Comparison of ENCODE assay signal across 10 mouse cellular contexts in the genomic region with DNA sequence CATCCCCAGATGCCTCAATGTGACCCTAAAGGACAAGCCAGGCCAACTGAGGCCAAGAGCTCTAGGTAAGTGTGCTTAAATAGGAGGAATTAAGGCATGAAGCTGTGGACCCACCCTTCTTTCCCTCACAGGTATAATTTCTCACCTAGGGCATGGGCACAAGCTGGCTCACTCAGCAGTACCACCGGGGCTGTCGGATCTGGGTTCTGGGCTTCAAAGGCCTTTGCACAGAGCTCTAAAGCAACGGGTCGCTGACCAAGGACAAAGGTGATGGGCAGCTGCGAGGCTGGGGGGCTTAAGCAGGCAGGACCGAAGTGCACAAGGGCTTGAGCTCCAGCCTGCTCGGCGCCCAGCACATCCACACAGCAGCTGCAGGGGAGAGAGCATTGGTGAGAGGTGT. TPM values are rescaled to one million over a fixed set of nuclear protein-coding genes. Genes with fewer than 3 reads are reported as not detected.
A peak's percentile ranks its signal among the peaks of the same experiment; 100 is the strongest.
DNase-seq lines count a peak whose midpoint lies in the region; ATAC-seq and TF ChIP-seq lines count a peak whose summit lies in the region.
"Had no signal": no experiment of that assay in that cellular context is flagged by ENCODE, and none has a peak within 500 bp of the region (broad histone marks: within the 10 kb centered on the region; RNA-seq: fewer than 3 reads in every experiment).

No protein-coding gene starts in this region.

- TF ChIP-seq POLR2A in bone marrow, adult 2 months (IDR thresholded peaks at IDR 0.05; ENCODE audit: borderline replicate concordance, control insufficient read depth, low read depth, low read length), result no peak

- peaks cover 10% of the 10 kb centered on the region; the same call in 1 of the 2 replicates for H3K36me3 ChIP-seq in heart, embryonic 16.5 days (ENCODE audit: control insufficient read depth, insufficient read depth)
- peaks cover 37% of the 10 kb centered on the region for H3K36me3 ChIP-seq in hindbrain, embryonic 12.5 days
- peaks cover 31% of the 10 kb centered on the region for H3K36me3 ChIP-seq in midbrain, embryonic 12.5 days

- H3K4me1 ChIP-seq in heart, embryonic 16.5 days (ENCODE audit: control insufficient read depth, insufficient read depth, low read length), result peaks cover 13% of the 10 kb centered on the region
- H3K4me1 ChIP-seq in bone marrow, adult 2 months (ENCODE audit: control insufficient read depth, insufficient read depth, low read length), result peaks cover 2% of the 10 kb centered on the region; the same call in 1 of the 2 replicates
- H3K4me1 ChIP-seq in hindbrain, embryonic 12.5 days, result peaks cover 24% of the 10 kb centered on the region
- peaks cover 23% of the 10 kb centered on the region for H3K4me1 ChIP-seq in midbrain, embryonic 12.5 days

- no peak for ATAC-seq in heart, embryonic 16.5 days (replicated peaks; ENCODE audit: extremely low read depth, insufficient read depth, low FRiP score)
- no peak for ATAC-seq in hindbrain, embryonic 12.5 days (ENCODE audit: low FRiP score)
- no peak for ATAC-seq in midbrain, embryonic 12.5 days (ENCODE audit: low FRiP score, low read depth)
- ATAC-seq in granulocyte monocyte progenitor cell, adult 5-6 weeks (replicated peaks; ENCODE audit: poor library complexity, severe bottlenecking), result no peak

- no peak overlapping the region for H3K9ac ChIP-seq in heart, embryonic 16.5 days (ENCODE audit: low read length)
- H3K9ac ChIP-seq in hindbrain, embryonic 12.5 days, result no peak overlapping the region
- peak overlapping the region; percentile 61; the same call in 1 of the 2 replicates for H3K9ac ChIP-seq in midbrain, embryonic 12.5 days (replicated peaks)

- H3K27ac ChIP-seq in heart, embryonic 16.5 days (ENCODE audit: low read length), result no peak overlapping the region
- no peak overlapping the region for H3K27ac ChIP-seq in bone marrow, adult 2 months (ENCODE audit: control insufficient read depth, insufficient read depth, low read depth, low read length, poor library complexity)
- no peak overlapping the region for H3K27ac ChIP-seq in hindbrain, embryonic 12.5 days
- no peak overlapping the region for H3K27ac ChIP-seq in midbrain, embryonic 12.5 days (replicated peaks)

- H3K4me2 ChIP-seq in heart, embryonic 16.5 days (ENCODE audit: low read depth, low read length), result 0 out of 2 replicates have a peak overlapping the region, but pooled peaks have one; percentile 86
- peak overlapping the region; percentile 78 for H3K4me2 ChIP-seq in hindbrain, embryonic 12.5 days (replicated peaks)
- peak overlapping the region; percentile 95 for H3K4me2 ChIP-seq in midbrain, embryonic 12.5 days (replicated peaks)

- TF ChIP-seq CTCF in bone marrow, adult 2 months (IDR thresholded peaks at IDR 0.05; ENCODE audit: control insufficient read depth, insufficient read depth, low read length), result no peak

- no peak for DNase-seq in heart, adult 18-20 months
- DNase-seq in right cerebral cortex, adult 18-20 months, result no peak
- no peak for DNase-seq in lung, adult 18-20 months
- DNase-seq: spleen, adult 18-20 months had no signal

- no peaks in the 10 kb centered on the region for H3K9me3 ChIP-seq in heart, embryonic 16.5 days (replicated peaks; ENCODE audit: control insufficient read depth, low read length)
- H3K9me3 ChIP-seq in hindbrain, embryonic 12.5 days (replicated peaks), result no peaks in the 10 kb centered on the region
- H3K9me3 ChIP-seq in midbrain, embryonic 12.5 days, result no peaks in the 10 kb centered on the region

- no peak overlapping the region for H3K4me3 ChIP-seq in heart, embryonic 16.5 days (ENCODE audit: low read length)
- H3K4me3 ChIP-seq in bone marrow, adult 2 months (replicated peaks; ENCODE audit: control insufficient read depth, low read depth, low read length), result peak overlapping the region; percentile 7
- peak overlapping the region; percentile 59 for H3K4me3 ChIP-seq in hindbrain, embryonic 12.5 days
- H3K4me3 ChIP-seq in midbrain, embryonic 12.5 days, result peak overlapping the region; percentile 81

- no peaks in the 10 kb centered on the region for H3K27me3 ChIP-seq in heart, embryonic 16.5 days (ENCODE audit: control insufficient read depth, insufficient read depth, low read length)
- H3K27me3 ChIP-seq in hindbrain, embryonic 12.5 days, result no peaks in the 10 kb centered on the region
- H3K27me3 ChIP-seq in midbrain, embryonic 12.5 days, result no peaks in the 10 kb centered on the region

- WGBS in heart, embryonic 16.5 days, result 91% methylated on average over 8 of the region's 8 CpGs
- WGBS in bone marrow, adult 2 months, result 91% methylated on average over 8 of the region's 8 CpGs
- 72% methylated on average over 8 of the region's 8 CpGs for WGBS in hindbrain, embryonic 12.5 days
- 52% methylated on average over 8 of the region's 8 CpGs for WGBS in midbrain, embryonic 12.5 days

RNA-seq across cellular contexts. Expression of a gene that starts 1.1 kb away (rescaled TPM):
- polyA plus RNA-seq in heart, embryonic 16.5 days (2015; fragmentation: Nextera tagmentation; extraction: Ambion mirVana), result 12.5 and 15.1 TPM in 2 replicates
- 1 to 10 TPM; 3.8 TPM for total RNA-seq in heart, adult 18-20 months (2021)
- 4.7 and 7.0 TPM in 2 replicates for polyA plus RNA-seq in bone marrow, adult 2 months (2011; ENCODE audit: insufficient read depth, insufficient read length, low replicate concordance, missing spikeins)
- polyA plus RNA-seq in hindbrain, embryonic 12.5 days (2016; fragmentation: Nextera tagmentation; extraction: Ambion mirVana), result 20.5 and 22.4 TPM in 2 replicates
- 23.4 and 27.3 TPM in 2 replicates for polyA plus RNA-seq in midbrain, embryonic 12.5 days (2016; fragmentation: Nextera tagmentation; extraction: Ambion mirVana)
- 13.3 and 15.6 TPM in 2 replicates for total RNA-seq in granulocyte monocyte progenitor cell, adult 5-6 weeks (2014; fragmentation: Nextera tagmentation)
- 8.9 and 9.6 TPM in 2 replicates for total RNA-seq in granulocyte monocyte progenitor cell, adult 5-6 weeks (2017)

RNA-seq across cellular contexts. Expression of a gene that starts 3.6 kb away (rescaled TPM):
- 229 and 244 TPM in 2 replicates for polyA plus RNA-seq in heart, embryonic 16.5 days (2015; fragmentation: Nextera tagmentation; extraction: Ambion mirVana)
- total RNA-seq in heart, adult 18-20 months (2021), result 100 to 1,000 TPM in 1 of 2 experiments, 10 to 100 TPM in 1; 96.3 to 121 TPM
- polyA plus RNA-seq in bone marrow, adult 2 months (2011; ENCODE audit: insufficient read depth, insufficient read length, low replicate concordance, missing spikeins), result 227 and 442 TPM in 2 replicates
- 267 and 289 TPM in 2 replicates for polyA plus RNA-seq in hindbrain, embryonic 12.5 days (2016; fragmentation: Nextera tagmentation; extraction: Ambion mirVana)
- 256 and 264 TPM in 2 replicates for polyA plus RNA-seq in midbrain, embryonic 12.5 days (2016; fragmentation: Nextera tagmentation; extraction: Ambion mirVana)
- total RNA-seq in granulocyte monocyte progenitor cell, adult 5-6 weeks (2014; fragmentation: Nextera tagmentation), result 253 and 300 TPM in 2 replicates
- 97.8 and 111 TPM in 2 replicates for total RNA-seq in granulocyte monocyte progenitor cell, adult 5-6 weeks (2017)

RNA-seq across cellular contexts. Expression of a gene that starts 7.5 kb away (rescaled TPM):
- polyA plus RNA-seq in heart, embryonic 16.5 days (2015; fragmentation: Nextera tagmentation; extraction: Ambion mirVana), result 8.6 and 9.5 TPM in 2 replicates
- 1 to 10 TPM; 4.0 to 4.4 TPM for total RNA-seq in heart, adult 18-20 months (2021)
- 1.6 and 2.4 TPM in 2 replicates for polyA plus RNA-seq in bone marrow, adult 2 months (2011; ENCODE audit: insufficient read depth, insufficient read length, low replicate concordance, missing spikeins)
- 43.9 and 44.3 TPM in 2 replicates for polyA plus RNA-seq in hindbrain, embryonic 12.5 days (2016; fragmentation: Nextera tagmentation; extraction: Ambion mirVana)
- 39.7 and 44.2 TPM in 2 replicates for polyA plus RNA-seq in midbrain, embryonic 12.5 days (2016; fragmentation: Nextera tagmentation; extraction: Ambion mirVana)
- total RNA-seq in granulocyte monocyte progenitor cell, adult 5-6 weeks (2014; fragmentation: Nextera tagmentation), result 0.73 TPM in 1 of 2 replicates, not detected in the other
- 0.04 TPM in 1 of 2 replicates, not detected in the other for total RNA-seq in granulocyte monocyte progenitor cell, adult 5-6 weeks (2017)
- total RNA-seq: hematopoietic stem cell, adult 5-6 weeks had no signal

RNA-seq across cellular contexts. Expression of a gene that starts 18.4 kb away (rescaled TPM):
- polyA plus RNA-seq in heart, embryonic 16.5 days (2015; fragmentation: Nextera tagmentation; extraction: Ambion mirVana), result 0.51 and 0.55 TPM in 2 replicates
- under 1 TPM; 0.30 to 0.64 TPM for total RNA-seq in heart, adult 18-20 months (2021)
- polyA plus RNA-seq in bone marrow, adult 2 months (2011; ENCODE audit: insufficient read depth, insufficient read length, low replicate concordance, missing spikeins), result 1.1 TPM in 1 of 2 replicates, not detected in the other
- polyA plus RNA-seq in hindbrain, embryonic 12.5 days (2016; fragmentation: Nextera tagmentation; extraction: Ambion mirVana), result 2.9 TPM in 2 replicates
- polyA plus RNA-seq in midbrain, embryonic 12.5 days (2016; fragmentation: Nextera tagmentation; extraction: Ambion mirVana), result 2.2 and 2.4 TPM in 2 replicates
- total RNA-seq in granulocyte monocyte progenitor cell, adult 5-6 weeks (2014; fragmentation: Nextera tagmentation), result not detected in 2 replicates
- not detected in 2 replicates for total RNA-seq in granulocyte monocyte progenitor cell, adult 5-6 weeks (2017)
- total RNA-seq: hematopoietic stem cell, adult 5-6 weeks had no signal

RNA-seq across cellular contexts. Expression of a gene that starts 24.0 kb away (rescaled TPM):
- polyA plus RNA-seq in heart, embryonic 16.5 days (2015; fragmentation: Nextera tagmentation; extraction: Ambion mirVana), result 43.7 and 49.4 TPM in 2 replicates
- 10 to 100 TPM; 68.3 to 72.5 TPM for total RNA-seq in heart, adult 18-20 months (2021)
- 58.8 and 93.1 TPM in 2 replicates for polyA plus RNA-seq in bone marrow, adult 2 months (2011; ENCODE audit: insufficient read depth, insufficient read length, low replicate concordance, missing spikeins)
- polyA plus RNA-seq in hindbrain, embryonic 12.5 days (2016; fragmentation: Nextera tagmentation; extraction: Ambion mirVana), result 62.2 and 65.5 TPM in 2 replicates
- polyA plus RNA-seq in midbrain, embryonic 12.5 days (2016; fragmentation: Nextera tagmentation; extraction: Ambion mirVana), result 66.2 and 68.9 TPM in 2 replicates
- 30.4 and 38.6 TPM in 2 replicates for total RNA-seq in granulocyte monocyte progenitor cell, adult 5-6 weeks (2014; fragmentation: Nextera tagmentation)
- 7.2 and 10.0 TPM in 2 replicates for total RNA-seq in granulocyte monocyte progenitor cell, adult 5-6 weeks (2017)
